Mouse (Mus musculus) kidney, adult 8-10 months (tissue): Measurements from ENCODE around the gene Crabp1.

ENCODE experiments used
- DNase-seq, 2 experiments: peaks; one replicate each; pipeline ENCODE4 v3.0.0; 2022

Crabp1 gene

DNA sequence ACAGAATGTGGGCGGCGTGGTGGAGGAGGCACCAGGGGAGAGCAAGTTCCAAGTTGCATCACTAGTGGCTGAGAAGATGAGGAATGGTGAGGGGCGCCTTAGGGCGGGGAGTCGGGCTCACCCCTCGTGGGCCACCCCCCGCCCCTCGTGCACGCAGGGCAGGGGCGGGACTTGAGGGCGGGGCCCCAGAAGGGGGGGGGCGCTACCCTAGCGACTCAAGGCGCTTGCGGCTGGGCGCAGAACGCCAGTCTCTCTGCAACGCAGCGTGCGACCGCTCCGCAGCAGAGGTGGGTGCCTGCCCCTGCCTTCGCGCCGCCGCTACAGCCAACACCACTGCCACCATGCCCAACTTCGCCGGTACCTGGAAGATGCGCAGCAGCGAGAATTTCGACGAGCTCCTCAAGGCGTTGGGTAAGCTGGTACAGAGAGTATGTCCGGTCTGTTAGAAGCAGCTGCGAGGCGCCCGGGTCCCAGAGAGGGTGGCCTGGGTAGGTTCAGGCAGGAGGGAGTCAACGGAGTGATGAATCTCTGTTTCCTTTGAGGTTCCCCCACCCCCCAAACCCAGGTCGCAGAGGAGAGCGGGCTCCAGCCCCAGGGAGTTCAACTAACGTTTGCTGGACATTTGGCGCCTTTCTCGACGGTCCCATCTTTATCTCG lies at the start of gene Crabp1:
Gene Crabp1, plus strand, starts transcription at position 188 of the 657 bp plus-strand sequence.
- no peak for DNase-seq

DNA sequence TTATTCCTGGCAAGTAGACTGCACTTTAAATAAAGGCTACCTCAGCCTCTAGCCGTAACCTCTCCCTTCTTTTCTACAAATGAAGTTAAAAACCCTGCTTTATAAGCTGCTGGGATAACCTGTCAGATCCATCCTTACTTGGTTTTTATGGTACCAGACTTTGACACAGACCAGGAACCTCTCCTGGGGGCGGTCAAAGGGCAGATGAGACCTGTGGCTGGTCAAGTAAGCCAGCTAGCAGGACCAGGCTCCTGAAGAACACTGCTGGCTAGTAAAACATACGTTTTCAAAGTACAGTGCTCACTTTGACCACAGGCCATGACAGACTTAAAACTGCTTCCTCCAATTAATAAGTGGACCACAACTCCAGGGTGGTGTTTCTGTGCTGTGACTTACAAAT lies 48.8 kb upstream of the Crabp1 start:
- peak in 1 of 2 experiments; percentile 53 for DNase-seq

DNA sequence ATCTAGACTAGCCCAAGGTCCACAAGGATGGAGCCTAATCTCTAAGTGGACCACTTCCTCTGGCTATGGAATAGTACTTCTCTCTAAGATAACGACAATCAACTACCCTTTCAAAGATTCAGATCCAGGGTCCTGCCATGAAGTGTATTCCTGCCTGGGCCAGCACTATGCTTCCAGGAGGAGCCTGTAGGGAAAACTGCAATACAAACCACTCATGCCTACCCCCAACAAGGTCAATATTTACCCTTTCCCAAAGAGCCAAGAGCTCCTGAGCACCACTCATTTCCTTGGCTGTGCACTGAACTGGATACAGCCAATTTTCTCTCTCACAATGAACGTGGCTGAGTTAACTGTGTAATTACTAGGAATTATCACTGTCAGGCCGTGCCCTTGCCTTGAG lies 47.0 kb upstream of the Crabp1 start:
- DNase-seq, result no peak

DNA sequence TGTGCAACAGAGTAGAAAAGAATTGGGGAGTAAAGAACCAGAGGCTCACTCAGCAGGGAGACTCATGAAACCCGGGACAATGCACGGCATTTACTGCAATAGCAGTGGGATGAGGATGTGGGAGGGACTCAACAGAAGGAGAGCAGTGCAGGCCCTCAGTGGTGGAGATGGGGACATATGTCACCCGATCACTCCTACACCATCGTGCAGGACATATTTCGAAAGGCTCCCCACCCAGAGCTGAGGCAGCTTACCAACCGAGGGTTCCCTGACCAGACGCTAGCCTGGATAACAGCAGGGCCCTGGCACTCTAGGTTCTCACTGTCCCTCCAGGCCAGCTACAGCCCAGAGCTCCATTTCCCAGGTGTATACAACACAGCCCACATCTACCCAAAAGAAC lies 42.4 kb upstream of the Crabp1 start:
- DNase-seq, result no peak

DNA sequence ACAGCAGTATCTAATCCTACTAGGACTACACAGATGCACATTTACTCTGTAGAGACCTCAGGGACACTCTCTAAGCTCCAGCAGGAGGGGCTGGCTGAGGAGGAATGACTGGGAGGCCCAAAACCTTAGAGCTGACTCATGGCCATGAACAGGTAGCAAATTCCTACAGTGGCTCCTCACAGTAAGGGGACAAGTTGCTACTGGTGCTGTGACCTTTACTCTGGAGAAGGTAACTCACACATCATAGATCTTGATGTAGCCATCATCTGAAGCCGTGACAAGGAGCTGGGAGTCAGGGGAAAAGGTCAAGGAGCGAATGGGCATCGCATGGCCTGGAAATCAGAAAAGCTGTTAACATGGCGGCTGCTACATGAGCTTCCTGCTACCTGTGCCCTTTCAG lies 42.0 kb upstream of the Crabp1 start:
- no peak for DNase-seq

DNA sequence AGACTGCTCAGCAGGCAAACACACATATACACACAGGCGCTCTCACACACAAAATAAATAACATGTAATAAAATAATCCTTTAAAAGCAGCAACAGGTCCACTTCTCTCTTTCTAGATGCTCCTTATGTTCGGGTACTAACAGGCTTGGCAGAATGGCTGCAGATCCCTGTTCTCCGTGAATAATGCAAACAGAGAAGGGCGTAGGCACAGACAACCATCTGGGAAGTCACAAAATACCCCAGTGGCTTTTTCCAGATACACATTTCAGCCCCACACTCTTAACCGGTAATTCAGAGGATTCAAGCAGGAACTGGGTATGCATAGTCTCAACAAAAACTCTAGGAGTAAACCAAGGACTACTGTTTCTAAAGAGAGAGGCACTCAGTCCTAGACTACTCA lies 38.2 kb upstream of the Crabp1 start:
- no peak for DNase-seq

DNA sequence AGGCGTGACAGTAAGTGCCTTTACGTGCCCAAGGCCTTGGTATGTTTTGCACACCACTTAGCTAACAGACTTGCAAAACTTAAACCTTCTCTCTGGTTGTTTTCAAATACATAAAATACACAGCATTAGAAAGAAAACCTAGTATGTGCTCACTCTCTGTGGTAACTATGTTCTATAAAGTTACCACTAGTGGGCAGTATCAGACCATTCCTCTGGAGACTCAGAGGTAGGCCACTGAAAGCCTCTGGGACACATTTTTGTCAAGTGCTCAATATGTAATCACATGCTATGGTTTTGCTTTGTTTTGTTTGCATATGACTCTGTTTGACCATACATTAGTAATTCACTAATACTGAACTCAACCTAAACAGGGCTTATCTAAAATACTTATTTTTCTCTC lies 32.4 kb upstream of the Crabp1 start:
- no peak for DNase-seq

DNA sequence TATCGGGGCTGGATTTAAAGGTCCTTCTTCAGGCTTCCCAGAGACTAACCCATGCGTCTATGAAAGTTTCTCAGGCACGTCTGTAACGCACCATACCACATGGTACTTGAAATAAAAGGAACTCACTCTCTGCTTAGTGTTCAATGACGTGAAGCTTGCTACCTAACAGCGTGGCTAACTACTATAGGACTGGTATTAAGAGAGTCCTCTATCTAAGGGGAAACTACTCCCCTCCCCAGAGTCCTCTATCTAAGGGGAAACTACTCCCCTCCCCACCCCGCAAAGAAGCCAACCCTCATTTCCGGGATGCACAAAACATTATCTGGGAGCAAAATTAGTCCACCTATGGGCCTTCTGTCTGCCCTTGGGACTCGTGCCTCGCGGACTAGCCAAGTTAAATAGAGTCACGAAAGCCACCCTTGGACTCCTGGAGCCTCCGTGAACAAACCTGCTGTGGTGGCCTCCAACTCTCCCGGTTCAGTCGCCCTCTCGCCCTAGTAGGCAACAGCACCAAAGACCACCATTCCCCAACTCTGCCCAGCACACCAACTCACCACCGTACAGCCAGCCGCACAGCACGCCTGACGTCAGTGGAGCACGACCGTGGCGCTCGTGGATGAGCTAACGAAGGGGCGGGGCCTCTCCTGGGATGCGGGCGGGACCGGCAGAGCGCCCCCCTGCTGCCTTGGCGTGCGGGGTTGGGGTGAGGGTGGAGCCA lies 30.5 kb upstream of the Crabp1 start, which contains the start of gene Wdr61:
Gene Wdr61, minus strand, starts transcription at position 599 of the 718 bp plus-strand sequence.
- peak; percentile 96 to 97 for DNase-seq

DNA sequence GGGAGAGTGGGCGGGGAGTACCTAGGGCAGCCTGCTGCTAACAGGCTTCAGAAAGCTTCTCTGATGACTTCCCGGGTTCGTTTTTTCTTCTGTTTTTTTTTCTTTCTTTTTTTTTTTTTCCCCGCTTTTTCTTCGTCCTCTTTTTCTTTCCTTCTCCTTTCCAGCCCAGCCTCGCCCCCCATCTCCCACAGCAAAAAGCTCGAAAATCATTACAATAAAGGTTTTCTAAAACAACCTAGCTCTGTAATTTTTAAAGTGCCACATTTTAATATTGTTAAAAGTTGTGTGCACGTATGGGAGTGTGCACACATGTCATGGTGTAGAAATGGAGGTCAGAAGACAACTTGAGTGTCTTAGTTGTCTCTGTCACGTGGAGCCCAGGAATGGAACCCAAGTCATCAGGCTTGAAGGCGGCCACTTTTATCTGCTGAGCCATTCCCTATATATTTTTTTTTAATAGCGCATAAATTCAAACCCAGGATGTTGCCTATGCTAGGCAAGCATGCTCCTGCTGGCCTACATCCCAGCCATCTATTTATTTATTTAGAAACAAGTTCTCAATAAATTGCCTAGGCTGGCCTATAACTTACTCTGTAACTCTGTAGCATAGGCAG lies 29.8 kb upstream of the Crabp1 start:
- DNase-seq, result peak in 1 of 2 experiments; percentile 9

DNA sequence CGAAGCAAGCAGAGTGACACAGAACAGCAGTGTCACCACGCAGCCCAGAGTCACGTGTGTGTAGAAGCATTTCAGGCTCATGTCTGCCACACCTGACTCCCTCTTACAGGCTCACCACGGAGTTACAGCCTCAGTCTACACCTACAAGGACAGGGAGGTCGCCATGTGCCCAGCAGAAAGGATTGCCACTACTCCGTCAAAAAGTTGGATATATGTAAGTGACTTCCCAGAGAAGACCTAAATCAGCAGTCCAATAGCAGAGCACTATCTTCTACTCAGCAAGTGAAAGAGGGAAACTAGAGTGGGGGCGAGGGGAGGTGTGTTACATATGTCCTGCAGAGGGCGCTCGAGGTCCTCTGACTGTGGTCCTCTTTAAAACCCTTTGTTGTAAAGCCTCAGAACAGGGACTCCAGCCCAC lies 28.3 kb upstream of the Crabp1 start:
- DNase-seq, result peak; percentile 34 to 46

DNA sequence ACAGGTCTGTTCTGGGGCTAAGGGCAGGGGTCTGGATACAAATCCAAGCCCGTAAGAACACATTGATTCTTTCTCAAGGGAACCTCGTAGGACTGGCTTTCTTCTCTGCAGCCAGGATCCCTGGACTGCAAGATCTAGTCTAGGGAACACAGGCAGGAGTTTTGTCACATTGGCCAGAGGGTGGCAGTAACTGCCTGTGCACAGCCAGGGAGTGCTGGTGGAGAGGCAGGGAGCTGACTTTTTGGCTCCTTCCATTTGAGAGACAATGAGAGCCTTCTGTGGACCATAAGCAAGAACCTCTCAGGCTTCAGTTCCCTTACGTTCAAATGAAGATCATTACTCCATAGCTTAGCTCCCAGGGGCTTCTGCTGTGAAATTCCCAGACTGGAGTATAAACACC lies 26.2 kb upstream of the Crabp1 start:
- peak; percentile 24 to 52 for DNase-seq

DNA sequence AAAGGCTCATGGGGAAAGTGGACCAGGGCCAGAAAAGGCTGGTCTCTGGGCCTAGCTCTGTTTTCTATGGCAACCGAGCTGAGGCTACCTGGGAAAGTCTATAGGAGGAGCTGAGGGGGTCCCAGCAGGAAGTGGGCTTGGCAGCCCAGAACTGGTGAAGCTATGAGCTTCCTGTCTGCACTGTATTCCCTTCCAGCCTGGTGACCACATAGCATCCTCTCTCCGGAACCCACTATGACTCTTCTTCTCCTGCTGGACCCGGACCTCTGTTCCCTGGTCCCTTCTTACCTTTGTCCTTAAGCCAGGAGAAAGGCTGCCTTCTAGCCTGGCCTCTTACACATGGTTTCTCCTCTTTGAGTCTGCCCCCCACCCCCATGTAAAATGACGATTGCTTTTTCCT lies 20.7 kb upstream of the Crabp1 start:
- no peak for DNase-seq

DNA sequence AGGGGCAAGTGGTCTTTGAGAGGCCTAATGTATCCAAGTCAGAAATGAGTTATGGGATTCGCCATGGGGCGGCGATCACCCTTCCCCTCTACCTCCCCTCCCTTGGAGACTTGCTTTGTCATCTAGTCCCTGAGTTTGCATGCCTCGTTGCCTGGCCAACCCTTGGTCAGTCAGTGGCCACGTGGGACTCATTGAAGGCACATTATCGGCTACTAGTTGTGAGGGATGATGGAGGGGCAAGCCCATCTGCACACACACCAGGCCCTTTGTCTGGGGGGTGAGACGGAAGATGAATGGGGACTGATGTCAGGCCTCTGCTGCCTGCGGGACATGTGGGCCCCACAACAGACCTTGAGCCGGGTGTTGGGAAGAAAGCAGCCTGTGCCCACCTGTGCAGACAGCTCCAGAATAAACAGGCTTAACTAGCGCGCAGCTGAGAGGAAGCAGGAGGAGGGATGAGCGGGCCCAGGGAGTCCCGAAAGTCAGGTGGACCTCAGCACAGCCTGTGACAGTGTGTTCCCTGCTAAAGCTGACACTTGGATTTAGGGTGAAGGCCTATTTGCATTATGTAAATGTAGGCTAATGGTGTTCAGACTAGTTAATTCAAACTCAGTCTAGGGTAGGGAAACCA lies 18.7 kb upstream of the Crabp1 start:
- DNase-seq, result no peak

DNA sequence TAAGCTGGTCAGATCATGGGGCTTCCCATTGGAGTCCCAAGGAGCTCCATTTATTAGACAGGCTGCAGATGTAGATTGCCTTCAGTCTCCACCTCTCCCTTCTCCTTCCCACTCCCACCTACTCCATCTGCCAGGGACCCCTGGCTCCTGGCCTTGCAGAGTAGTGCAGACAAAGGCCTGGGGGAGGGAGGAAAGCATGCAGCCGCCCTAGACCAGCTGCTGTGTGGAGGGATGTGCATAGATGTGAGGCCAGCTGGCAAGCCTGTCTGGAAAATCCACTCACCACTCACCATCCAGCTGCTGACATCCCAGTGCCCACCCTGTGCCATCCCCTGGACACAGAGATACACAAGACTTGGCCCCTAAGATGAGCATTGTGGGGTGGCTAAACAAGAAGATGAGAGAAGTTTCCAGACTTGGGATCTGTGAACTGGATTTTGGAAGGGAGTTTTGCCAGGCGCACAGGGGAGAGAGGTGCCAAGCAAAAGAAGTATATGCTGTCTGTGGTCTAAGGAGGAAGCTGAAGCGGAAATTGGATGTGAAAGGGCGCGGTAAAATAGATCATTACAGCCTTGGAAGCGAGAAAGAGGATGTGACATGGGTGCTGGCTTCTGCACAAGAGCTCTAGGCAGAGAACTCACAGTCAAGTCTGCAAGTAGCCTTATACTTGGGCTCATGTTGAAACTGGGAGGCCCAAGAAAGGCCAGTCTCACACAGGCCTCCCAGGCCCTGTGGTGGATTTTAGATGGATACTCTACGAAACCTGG lies 14.2 kb upstream of the Crabp1 start:
- no peak for DNase-seq

DNA sequence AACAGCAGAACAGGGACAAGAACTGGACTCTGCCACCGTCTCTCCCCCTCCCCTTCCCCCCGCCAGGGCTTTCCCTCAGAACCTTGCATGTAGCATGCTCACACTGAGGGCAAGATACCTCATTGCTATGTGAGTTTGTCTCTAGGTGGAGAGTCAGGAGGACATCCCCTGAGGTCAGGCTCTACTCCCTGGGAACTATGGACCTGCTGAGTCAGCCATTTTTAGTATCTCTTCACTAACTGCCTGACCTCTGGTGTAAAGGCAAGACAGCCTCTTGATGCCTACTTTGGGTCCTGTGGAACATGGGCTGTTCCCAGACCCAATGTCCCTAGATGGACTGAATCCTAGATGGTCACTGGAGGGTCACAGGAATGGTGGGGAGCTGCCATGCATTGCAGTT lies 12.9 kb upstream of the Crabp1 start:
- DNase-seq, result no peak

DNA sequence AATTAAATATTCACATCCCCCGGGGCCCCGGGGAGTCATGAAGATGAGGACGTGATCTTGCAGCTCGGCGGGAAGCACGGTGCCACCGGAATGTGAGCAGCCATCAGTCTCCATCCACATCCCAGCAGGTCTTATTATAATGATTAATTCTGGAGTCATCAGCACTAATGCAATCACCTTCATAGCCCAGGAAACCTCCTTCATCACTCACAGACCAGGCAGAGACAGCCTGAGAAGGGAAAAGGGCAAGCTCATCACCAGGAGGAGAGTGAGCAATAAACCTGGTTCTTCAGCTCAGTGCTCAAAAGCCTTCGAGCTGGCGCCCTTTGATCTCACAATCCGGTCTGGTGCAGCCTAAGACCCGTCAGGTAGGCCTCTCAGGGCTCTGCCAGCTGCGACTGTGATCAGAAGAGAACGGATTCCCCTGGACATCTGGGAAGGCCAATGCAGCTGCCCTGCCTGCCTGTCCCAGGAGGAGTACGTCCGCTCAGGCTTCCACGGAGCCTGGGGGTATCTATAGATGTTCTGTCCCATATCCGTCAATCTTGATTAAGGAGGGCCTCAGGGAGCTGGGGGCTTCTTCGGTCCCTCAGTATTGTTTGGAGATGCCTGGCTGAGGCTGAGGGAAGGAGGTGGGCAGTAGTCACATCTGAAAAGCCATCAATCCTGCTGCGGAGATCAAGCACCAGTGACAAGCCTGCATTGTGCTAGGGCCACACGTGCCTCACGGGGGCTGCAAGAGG lies 12.2 kb upstream of the Crabp1 start:
- no peak for DNase-seq

DNA sequence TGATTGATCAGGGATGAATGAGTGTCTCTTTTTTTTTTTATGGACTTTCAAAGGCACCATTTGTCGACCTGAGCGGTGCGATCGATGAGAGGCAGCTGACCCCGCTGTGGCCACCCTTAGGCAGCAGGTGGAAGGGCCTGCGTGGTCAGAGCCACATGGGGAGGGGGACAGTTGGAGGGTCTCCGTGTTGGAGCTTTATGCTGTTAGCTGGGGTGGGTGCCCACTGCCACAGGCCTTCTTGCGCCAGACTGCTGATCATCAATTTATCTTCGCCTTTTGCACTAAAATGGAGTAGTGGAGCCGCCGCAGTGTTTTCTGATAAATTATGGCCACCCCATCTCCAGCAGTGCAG lies 11.6 kb upstream of the Crabp1 start:
- DNase-seq, result no peak

DNA sequence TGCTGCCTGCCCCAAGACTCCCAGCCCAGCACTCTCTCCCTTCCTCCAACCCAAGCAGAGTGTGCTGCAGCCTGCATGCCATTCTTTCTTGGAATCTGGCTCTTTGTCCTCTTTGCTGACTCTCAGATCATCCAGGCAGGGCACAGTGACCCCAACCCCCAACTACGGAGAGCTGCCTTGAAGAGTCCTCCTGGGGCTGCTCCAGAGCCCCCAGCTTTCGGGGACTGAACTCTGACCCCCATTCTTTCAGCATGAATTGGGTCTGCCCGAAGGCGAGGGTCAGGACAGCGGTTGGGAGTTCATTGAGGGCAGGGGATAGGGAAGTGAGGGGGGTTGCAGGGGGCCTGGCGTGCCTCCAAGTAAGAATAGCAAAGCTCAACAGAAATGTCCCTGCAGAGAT lies 5.0 kb upstream of the Crabp1 start:
- peak in 1 of 2 experiments; percentile 11 for DNase-seq

DNA sequence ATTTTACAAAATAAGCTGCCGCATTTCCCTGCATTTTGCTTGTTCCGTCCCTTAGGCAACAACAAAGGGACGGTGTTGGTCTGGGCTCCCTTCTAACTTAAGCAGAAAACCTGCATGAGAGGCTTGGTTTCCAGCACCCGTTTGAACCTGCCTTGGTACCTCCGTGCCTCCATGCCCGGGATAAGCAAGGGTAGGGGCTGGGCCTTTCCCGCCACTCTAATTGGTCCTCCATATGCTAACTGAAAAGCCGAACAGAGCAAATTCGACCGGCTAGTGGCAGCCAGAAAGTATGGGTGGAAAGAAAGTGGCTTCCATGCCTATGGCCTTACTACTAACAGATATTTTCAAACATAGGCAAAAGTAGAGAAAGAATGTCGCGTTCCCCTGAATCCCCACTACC lies 457 bp upstream of the Crabp1 start:
- DNase-seq, result no peak

DNA sequence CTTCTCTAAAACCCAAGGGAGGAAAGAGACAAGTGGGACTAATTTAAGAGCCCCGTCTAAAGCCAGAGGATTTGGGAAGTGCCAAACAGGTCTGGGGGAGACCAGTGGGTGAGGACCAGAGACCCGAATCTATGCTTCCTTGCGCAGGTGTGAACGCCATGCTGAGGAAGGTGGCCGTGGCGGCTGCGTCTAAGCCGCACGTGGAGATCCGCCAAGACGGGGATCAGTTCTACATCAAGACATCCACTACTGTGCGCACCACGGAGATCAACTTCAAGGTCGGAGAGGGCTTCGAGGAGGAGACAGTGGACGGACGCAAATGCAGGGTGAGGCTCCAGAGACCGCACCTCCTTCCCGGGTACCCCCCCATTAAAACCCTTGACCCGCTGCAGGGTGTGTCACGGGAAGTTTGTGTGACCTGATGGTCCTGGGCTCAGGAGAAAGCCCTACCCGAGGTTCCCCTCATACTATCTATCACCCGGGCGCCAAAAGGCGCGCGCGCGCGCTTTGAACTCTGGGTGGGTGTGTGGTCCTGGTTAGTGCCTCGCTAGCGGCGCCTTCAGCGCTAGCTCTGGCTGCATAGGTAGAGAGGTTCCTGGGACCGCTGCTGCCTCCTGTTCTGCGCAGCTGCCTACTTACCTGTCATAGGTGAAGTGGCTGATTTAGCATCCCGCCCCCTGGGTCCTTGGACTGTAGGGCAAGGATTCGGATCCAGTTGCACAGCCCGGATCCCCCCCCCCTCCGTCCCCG lies 963 bp downstream of the Crabp1 start:
- no peak for DNase-seq

DNA sequence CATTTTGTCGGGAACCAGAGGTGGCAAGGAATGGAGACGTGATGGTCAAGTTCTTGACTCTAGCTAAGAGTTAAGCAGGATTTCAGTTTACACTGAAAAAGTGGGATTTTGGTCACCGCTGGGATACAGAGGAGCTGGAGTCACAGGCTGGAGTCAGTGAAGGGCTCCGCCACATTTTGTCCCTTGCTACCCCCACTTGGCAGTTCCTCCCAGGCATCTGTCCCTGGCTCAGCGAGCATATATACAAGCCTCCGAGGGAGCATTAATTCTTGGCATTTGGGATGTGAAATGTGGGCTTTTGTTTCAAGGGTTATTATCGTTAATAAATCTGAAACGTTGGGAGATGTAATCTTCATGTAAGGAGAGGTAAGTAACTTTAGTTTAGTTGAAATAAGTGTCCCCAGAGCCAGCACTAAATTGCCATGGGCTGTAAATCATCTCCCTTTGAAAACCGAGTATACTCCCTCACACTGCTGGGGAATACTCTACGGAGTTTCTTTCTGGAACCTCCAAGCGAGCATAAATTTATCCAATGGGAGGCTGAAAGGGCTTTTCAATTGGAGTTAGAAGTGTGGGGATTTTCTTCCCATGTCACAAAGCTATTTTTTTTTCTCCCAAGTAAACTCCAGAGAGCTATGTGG lies 5.7 kb downstream of the Crabp1 start:
- DNase-seq, result no peak
